Mouse (Mus musculus): ENCODE results near the gene Bicra.

Gene Bicra

DNA sequence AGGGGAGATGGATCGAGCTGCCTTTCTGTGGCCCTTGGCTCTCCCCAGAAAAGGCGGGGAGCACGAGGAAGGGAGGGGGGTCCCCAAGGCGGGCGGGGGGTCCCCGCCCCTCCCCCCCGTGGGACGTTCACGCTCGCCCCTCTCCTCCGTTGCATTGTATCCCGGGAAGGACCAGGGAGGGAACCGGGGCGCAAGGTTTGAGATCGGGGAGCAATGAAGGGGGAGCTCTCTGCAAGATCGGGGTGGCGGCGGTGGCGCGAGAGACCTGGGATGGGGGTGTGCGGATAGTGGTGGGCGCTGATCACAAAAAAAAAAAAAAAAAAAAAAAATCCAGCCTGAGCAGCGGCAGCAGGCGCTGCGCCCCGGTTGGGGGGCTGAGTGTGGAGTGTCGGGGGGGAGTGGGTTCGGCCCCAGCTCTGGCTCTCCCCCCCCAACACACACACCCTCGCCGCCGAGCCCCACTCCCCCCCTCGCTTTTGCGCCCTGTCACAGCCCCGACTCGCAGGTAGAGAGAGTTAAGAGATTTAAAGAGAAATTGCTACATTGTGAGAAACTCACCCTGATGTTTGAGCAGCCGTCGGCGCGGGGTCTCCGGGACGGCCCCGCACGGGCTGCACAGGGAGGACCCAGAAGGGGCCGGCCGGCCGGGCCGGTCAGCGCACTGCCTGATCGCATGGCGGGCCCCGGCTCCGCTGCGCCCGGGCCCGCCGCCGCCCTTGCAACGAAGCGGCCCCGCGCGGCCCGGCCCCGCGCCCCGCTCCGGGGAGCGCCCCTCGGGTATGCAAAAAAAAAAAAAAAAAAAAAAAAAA is at the start of gene Bicra:
TSS of gene Bicra (minus strand) at position 584 of the 809 bp plus-strand sequence.
- DNase-seq (ENCODE audit: low read depth, low spot score) = peak; percentile 53

DNA sequence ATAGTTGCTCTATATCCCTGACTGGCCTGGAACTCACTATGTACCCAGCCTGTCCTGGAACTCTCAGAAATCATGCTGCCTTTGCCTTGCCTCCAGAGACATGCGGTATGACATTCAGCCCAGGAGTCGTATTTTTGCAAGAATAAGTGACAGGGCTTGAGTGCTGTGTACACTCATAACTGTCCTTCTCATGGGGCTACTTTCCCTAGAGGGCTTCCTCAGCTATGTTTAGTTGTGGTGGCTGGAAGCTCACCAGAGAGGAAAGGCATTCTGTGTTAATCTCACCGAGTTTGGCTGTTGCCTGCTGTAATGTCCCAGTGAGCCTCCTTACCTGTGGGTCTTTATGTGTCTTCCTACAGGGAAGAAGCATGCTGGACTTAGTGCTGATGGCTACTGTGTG is 46.9 kb upstream of the Bicra start:
- no peak for DNase-seq (ENCODE audit: low read depth, low spot score)

DNA sequence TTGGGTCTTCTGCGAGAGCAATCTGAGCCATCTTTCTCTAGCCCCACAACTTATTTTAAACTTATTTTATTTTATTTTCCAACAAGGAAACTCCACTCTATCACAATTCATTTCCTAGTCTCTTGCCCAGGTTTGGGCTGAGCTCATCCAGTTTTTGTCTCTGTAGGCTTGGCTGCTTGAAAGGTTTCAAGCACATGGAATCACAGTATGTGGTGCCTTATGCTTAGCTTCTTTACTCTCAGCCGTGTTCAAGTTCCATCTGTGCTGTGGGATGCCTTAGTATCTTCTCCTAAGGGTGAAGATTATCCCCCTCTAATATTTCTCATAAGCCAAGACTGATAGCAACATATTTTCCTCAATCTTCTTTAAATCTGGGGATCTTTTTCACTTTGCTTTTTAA is 39.9 kb upstream of the Bicra start:
- DNase-seq (ENCODE audit: low read depth, low spot score) = no peak

DNA sequence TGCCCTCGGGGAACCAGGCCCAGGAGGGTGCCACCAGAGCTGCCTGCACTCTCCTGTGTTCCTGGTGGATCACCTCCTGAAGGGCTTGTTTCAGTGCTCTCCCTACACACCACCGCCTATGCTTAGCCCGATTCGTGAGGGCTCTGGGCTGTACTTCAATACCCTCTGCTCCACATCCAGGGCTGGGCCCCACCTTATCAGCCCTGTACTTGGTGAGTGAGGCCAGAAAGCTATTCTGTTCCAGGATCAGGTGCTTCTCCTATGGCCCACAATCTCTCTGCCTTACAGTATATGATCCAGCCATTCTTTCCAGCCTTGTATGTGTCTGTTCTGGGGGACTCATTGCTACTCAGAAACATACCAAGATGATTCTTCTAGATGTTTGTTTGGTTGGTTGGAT is 35.6 kb upstream of the Bicra start:
- DNase-seq (ENCODE audit: low read depth, low spot score) = no peak

DNA sequence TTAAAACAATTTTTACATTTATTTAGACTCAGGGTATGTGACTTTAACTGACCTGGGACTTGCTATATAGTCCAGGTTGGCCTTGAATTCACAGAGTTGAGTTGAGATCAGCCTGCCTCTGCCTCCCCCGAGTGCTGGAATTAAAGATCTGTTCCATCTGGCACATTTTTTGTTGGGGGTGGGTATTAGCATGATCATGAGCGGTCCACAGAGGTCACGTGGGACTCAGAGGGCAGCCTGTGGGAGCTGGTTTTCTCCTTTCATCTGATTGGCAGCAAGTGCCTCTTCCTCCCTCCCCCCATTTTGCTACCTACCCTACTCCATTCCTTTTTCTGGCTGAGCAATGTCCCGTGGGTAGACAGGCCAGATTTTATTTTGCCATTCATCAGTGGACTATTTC is 32.9 kb upstream of the Bicra start:
- DNase-seq (ENCODE audit: low read depth, low spot score) = no peak

DNA sequence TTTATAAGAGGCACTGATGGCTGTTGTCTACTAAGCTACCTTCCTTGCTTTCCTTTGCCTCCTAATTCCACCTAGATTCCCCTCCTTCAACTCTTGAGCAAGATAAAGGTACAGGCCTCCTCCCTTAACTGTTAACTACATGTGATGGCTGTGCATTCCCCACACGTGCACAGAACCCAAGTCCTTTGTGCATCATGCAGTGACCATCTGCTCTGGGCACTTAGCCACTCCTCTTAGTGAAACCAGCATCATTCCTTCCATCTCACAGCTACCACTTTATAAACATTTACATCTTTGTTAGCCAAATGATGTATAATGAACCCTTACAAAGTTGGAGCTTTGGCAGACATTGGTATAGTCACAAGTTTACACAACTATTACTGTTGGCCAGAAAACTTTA is 32.2 kb upstream of the Bicra start:
- no peak for DNase-seq (ENCODE audit: low read depth, low spot score)

DNA sequence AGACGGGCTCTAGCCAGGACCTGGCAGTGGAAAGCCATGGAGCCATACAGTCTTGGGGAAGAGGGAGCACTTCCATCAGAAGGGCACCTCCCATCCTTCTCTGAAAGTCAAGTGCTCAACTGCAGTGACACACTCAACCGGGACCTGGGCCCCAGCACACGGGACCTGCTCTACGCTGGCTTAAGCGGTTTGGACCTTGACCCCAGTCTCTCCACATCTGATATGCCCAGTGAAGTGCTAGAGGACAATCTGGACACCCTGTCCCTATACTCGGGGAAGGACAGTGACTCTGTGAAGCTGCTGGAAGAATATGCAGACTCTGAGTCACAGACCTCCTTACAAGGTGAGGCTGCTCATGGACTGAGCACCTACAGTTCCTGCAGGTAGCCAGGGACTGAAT is 24.2 kb upstream of the Bicra start:
- DNase-seq (ENCODE audit: low read depth, low spot score) = no peak

DNA sequence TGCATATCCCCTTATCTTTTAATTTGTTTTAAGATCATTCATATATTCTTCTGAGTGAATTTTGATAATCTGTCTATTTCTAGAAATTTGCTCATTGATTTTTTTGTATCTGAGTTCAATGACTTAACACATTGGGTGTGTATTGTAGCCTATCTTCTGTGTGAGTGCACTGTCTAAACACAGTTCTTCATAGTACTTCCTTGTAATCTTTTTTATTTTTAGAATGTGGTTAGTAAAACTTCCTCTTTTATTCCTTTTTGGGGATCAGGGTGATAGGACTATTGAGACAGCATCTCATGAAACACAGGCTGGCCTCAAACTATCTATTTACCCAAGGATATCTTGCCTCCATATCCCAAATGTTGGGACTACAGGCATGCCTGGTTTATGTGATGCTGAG is 23.1 kb upstream of the Bicra start:
- no peak for DNase-seq (ENCODE audit: low read depth, low spot score)

DNA sequence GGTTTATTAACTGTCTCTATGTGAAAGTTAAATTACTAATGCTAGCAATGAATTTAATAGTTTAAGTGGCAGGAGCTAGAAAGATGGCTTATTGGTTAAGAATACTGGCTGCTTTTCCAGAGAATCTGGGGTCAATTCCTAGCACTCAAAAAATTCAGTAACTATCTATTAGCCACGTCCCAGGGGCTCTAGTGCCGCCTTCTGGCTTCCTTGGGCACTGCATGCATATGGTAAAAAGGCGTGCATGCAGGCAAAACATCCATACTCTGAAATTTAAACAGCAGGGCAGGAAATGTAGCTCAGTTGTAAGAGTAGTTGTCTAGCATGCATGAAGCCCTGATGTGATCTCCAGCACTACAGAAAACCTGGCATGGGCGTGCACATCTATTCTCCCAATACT is 15.8 kb upstream of the Bicra start:
- no peak for DNase-seq (ENCODE audit: low read depth, low spot score)

DNA sequence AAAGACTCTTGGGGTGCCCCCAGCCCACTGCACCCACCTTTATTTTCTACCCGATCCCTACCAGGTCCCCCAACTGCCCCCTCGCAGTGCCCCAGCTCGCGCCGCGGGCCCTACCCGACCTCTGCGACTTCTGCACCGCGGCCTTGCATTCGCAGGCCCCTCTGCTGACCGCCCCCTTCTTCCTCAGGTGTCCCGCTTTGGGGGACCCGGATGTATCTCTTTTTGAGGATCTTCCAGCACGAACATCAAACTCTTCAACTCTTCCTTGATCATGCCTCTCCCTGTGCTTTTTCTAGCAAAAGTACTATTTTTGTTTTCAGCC is 14.3 kb upstream of the Bicra start:
- no peak for DNase-seq (ENCODE audit: low read depth, low spot score)

DNA sequence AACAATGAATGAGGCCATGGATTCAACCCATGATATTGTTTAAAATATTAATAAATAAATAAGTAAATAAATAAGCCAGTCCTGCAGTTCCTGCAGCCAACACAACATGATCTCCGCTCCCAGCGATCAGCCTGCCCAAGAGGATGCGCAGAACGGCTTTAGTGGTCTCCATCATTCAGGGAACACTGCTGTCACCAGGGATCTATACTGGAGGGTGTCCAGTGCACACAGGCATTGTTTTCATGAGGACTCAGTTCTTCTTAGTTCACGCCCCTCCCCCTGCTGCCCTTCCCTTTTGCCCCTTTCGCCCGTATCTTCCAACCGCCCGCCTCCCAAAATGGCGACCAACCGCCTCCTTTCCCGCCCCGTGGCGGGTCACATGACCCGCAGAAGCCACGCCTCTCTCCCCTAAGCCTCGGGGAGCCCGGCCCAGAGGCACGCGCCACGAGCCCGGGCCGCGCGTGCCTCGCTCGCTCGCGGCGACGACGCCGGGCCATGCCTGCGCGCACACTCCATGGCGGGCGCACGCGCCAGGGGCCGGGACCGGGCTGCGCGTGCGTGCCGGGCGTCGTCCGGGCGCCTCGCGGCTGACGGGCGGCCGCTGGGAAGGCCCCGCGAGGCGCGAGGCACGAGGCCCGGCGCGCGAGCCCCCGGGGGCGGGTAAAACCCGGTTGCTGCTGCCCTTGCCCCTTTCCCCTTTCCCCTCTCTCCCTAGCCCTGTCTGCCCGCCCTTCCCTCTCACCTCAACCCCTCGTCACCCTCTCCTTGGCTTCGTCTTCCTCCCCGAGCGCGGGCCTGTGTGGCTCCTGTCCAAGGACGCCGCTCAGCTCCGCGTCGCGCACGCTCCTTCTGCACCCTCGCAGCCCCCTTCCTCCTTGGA is 13.7 kb upstream of the Bicra start, which contains the start of gene Zfp541:
TSS of gene Zfp541 (plus strand) at position 596 of the 880 bp plus-strand sequence.
- DNase-seq (ENCODE audit: low read depth, low spot score) = no peak

DNA sequence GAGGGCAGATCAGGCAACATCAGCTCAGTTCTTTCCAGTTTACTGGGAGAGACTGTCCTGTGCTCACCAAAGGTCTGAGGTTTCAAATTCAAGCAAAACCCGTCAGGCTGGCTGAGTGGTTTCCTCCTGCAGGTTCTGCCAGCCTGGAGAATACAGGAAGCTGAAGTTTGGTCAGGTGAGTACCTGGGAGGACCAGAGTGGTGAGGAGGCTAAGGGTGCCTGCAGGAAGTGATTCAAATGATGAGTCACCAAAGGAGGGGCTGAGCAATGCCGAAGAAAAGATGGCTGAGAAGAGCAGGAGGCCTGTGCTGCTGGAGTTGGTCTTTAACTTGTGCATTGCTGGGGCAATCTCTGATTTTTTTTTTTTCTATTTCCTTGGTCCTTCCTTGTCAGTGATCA is 9.4 kb upstream of the Bicra start:
- DNase-seq (ENCODE audit: low read depth, low spot score) = no peak

DNA sequence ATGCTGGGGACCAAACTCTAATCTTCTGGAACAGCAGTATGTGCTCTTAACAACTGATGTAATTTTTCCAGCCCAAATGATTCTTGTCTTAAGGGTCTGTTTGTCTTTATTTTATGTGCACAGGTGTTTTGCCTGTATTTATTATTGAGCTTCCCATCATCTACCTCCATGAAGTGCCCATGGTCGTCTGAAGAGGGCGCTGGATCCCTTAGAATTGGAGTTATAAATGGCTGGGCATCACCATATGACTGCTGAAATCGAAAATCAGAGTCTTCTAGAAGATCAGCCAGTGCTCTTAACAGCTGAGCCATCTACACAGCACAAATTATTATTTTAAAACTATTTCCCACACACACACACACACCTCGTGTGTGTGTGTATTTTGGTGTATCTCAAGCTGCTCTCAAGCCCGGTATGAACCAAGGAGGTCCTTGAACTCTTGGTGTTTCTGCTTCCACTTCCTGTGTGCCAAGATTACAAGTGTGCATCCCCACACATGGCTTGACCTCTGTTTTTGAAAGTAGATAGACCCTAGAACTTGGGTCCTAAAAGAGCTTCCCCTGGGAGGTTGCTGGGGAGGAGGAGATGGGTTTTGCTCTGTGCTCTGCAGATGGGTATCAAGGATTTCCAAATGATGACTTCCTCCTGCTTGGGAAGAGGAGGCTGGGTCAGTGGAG is 8.9 kb upstream of the Bicra start:
- DNase-seq (ENCODE audit: low read depth, low spot score) = no peak

DNA sequence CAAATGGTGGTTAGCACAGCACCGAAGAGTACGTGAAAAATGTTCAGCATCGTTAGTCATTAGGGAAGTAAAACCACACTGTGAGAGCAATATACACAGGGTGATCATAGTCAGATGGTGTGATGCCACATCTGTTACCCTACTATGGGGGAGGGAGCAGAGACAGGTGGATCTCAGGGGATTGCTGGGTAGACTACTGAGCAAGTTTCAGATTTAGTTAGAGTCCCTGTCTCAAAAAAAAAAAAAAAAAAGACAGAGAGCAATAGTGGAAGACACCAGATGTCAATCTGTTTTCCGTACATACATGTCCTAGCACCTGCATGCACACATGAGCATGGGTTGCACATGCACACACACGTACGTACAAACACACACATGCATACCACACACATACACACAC is 7.9 kb upstream of the Bicra start:
- DNase-seq (ENCODE audit: low read depth, low spot score) = no peak

DNA sequence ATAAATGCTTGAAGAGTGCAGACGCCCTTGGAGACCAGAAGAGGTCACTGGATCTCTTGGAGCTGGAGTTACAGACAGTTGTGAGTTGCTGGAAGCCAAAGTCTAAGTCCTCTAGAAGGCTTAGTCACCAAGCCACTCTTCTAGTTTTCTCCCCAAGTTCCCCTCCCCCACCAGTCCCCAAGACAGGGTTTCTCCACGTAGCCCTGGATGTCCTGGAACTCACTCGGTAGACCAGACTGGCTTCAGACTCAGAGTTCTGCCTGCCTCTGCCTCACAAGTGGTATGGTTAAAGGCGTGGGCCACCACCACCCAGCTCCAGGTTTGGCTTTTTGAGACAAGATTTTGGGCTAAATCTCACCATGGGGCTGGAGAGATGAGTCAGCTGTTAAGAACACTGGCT is 7.2 kb upstream of the Bicra start:
- no peak for DNase-seq (ENCODE audit: low read depth, low spot score)

DNA sequence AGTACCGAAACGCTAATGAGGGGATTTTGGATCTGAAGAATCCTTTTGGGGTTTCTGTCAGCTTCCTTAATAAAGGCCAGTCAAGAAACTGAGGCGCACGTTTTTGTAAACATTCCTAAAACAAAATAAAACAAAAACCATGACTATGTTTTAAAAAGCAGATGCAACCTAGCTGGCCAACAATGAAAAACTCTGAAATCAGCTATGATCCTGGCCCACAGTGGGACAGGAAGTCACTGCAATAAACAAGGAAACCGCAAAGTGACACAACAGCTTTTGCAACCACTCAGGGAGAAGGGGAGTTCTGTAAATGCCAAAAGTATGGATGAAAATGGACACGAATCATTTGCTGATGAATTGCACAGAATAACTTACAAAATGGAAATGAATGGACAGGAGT is 5.4 kb upstream of the Bicra start:
- DNase-seq (ENCODE audit: low read depth, low spot score) = no peak

DNA sequence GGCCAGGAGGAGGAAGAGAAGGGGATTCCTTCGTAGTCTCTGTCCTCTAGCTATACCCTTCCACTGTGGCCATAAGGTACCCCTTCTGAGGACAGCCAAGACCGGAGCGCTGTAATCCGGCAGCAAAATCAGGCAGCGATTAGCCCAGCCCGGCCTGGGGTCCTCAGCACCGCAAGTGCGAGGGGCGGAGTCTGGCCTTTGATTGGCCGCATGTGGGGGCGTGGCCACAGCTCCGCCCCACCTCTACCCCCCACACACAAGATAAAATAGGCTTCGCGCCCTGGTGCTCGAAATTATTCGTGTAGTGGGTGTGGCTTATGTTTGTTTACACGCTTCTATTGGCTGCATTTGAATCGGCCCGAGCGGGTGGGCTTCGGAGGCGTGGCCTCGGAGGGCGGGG is 5.0 kb upstream of the Bicra start:
- peak; percentile 74 for DNase-seq (ENCODE audit: low read depth, low spot score)

DNA sequence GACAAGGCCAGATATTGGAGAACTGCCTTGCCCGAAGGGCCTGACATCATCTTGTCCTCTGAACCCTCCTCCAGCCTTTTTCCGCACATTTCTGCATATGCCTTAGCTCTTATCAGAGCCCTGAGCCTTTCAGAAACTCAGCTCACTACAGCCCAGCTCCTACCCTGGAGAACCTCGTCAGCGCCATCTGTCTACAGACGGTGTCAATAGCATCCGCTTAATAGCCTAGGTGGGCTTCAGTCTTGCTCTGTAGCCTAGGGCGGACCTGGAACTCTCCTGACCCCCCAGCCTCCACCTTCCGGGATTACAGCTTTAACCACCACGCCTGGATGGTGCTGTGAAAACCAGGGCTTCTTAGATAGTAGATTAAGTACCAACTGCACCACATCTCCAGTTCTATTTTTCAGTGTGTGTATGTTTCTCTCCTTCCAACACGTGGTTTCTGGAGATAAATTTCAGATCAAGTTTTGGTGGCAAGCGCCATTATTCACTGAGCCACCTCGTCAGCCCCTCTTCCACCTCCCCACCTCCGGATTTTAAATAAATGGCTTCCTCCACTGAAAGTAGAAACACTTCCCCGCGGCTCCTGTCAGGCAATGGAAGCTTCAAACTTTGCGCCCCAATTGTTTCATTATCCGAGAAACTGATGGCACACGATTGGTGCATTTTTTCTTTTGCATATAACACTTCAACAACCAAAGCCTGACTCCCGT is 4.3 kb upstream of the Bicra start:
- DNase-seq (ENCODE audit: low read depth, low spot score) = peak; percentile 45

DNA sequence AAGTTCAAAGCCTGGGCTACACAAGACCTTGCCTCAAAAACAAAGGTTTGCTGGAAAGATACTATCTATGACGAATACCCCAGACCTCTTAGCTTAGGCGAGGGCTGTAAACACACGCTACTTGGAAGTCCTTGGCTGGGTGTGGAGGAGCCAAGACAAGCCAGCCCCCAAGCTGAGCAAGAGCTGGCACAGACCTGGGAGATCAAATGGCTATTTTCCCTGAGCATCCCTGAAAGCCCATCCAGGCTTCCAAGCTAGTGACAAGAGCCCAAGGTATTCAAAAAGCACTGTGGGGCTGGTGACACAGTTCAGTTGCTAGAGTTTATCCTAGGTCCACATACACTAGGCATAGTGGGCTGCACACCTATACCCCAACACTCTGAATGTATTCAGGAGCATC is 2.9 kb upstream of the Bicra start:
- DNase-seq (ENCODE audit: low read depth, low spot score) = no peak

DNA sequence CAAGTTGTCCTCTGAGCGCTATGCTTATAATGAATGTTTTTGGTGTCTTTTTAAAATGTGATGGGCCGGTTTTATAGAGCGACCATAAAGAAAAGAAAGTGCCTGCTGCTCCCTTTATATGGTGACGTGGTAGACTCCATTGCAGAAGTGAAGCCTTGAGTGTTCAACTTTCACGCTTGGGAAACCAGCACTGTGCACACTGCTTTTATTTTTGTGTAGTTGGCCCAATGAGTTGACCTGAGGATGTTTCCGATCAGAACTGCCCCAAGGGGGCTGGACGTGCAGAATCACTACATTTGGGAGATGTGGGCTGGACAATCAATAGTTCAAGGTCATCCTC is 1.8 kb upstream of the Bicra start:
- no peak for DNase-seq (ENCODE audit: low read depth, low spot score)

DNA sequence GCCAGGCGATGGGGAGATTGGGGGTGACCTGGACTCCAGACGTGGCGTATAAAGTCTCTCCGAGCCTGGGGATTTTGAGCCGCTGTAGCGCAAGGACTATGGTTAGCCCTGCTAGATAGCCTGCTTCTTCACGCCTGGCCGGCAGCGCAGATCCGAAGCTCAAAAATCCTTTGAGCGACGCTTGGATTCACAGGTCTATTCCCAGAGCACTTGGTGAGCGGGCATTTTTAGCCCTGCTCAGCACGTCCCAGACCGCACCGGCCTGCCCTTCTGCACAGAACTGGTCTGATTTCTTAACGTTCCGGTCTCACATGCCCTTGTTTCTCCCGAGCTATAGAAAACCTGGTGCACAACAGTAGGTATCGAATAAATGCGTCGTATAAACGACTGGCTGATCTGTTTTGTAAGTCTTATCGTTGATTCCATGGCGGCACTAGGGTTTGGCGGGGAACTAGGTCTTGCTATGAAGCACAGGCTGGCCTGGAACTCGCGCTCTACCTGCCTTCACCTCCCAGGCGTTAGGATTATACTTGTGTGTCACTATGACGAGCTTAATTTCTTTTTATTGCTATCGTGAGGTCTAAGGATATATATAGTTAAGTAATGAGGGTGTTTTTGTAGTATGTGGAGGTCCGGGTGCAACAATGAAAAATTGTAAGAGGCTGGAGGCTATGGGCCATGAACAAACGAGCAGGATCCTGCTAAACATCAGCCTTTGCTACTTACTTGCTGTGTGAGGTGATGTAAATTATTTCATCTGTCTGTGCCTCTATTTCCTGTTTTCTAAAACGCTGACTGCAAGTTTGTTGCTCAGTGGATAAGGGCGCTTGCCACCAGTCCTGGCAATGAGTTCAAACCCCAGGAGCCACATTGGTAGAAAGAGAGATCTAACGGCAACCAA is 1.2 kb upstream of the Bicra start:
- no peak for DNase-seq (ENCODE audit: low read depth, low spot score)
